Mouse (Mus musculus): ENCODE measurements at regions not wholly inside any gene's neighbourhood (a gene's known extent, or its start where the extent isn't known, plus 50 kb on each side); places are given as distances from the start of the nearest gene placed in this dataset.

DNA sequence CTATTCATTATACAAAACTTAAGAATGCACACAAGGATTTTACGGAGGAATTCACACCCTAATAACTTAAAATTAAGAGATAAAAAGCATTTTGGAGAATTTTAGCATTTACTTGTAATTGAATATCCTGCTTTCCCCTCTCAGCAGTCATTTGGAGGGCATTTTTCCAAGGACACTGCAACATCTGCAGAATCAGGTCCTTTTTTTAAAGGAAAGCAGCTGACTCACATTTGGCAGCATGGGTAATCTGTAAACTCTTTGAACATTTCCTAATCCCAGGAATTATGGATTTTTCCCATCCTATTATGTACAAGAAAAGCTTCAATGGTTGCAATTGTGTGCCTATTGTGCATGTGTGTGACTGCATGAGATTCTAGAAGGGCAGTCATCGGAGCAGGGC, 112.0 kb downstream of the Gm19410 start:
- DNase-seq = no peak

- no peak for DNase-seq
These were observed 116.2 kb downstream of the Gm19410 start for GRCm38 (mm10) chr8:35881810-35882209.

DNA sequence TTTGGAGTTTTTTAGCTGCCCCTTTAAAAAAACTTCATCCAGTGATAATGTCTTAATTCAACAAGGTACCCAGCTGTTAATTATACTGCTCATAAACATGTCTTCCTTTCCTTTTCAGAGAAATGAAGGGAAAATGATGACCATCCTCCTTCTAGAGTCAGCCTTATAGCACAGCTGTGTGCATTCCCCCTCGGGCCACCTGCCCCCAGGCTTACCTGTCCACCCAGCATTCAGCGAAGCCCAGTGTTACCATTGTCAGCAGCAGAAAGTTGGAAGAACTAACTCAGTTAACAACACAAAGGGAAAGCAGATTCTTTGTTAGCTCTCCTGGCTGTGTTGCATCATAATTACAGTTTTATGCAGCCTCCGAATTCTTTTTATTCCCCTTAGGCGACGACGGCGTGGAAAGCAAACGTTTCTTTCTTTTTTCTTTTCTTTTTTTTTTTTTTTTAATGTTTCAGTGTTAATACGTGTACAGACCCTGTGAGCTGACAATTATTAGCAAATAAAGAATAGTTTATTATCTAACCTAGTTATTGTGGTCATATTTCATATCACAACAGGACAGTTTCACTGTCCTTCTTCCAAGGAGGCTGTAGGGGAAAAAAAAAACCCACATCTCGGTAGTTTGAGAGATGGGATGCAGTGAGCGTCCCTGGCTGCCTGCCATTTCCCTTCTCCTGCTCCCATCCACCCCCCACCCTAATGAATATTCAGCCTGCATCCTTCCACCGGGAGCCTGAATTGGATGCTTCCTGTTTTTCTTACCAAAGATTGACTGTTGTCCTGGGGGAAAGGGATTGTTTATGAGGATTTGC, 117.3 kb downstream of the Gm19410 start:
- peak; percentile 62 for DNase-seq

DNA sequence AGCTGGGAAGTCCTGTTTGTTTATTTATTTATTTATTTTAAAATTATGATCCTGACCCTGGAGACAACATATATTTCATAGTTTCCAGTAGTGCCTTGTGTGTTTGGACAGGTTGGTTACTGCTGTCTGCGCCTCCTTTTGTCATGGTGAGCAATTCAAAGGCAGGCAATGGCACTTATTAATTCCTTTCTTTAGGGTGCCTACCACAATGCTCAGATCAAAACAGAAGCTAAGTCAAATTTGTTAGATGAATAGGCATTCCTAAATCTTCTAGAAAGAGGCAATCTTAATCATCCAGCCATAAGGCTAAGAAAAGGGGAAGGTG, 117.8 kb downstream of the Gm19410 start:
- DNase-seq = no peak

- DNase-seq = no peak
These were observed 119.0 kb downstream of the Gm19410 start for GRCm38 (mm10) chr8:35884545-35884944.

DNA sequence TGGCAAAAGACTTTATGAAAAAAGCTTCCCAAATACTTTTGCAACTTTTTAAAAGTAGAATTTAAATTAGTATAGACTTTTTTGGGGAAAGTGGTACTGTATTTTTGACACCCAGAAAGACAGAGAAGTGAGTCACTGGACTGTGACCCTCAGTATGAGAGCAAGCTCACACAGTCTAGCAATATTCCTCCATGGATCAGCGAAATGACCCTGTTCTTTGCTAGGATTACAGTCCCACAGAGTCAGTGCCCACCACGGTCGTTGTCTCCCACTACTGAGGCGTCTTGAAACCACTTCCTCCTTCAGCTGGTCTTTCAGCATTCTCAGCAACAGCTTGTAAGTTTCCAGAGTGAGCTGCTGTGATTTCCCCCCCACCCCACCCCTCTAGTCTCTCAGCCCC, 124.5 kb downstream of the Gm19410 start:
- no peak for DNase-seq

DNA sequence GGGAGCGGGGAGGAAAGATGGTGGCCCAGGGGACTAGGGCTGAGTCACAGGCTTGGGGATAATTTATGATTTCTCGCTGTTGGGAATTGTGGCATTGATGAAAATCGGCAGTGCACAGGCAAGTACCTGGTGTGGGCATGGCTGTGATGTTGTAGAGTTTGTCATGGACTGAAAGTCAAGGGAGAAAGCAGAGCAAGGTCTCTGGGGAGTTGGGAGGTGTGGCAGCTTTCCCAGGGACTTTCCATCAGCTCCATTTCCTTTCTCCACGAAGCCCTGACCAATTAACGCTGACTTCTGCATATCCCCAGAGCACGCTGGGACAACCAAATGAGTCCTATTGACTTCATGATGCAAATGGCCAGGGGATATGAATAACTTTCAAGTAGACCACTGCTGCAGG, 126.2 kb downstream of the Gm19410 start:
- peak; percentile 22 for DNase-seq

DNA sequence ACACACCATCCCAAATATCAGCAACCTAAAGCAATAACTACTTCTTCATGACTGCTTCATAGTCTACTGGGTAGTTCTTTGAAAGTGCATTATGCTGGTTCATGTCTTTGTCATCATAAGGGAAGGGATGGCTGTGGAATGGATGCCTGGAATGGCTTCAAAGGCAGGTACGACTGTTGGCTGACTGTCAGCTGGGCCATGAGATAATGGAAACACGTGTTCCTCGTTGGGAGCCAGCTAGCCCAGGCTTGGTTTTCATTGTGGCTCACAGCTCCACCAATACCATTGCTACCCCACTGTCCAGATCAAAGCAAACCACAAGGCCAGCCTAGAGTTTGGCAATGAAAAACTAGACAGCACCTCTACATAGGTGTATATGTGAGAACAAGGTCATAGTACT, 132.9 kb downstream of the Gm19410 start:
- no peak for DNase-seq

GRCm38 (mm10) chr8:35901490-35901889, 135.9 kb downstream of the Gm19410 start:
- DNase-seq = no peak

DNA sequence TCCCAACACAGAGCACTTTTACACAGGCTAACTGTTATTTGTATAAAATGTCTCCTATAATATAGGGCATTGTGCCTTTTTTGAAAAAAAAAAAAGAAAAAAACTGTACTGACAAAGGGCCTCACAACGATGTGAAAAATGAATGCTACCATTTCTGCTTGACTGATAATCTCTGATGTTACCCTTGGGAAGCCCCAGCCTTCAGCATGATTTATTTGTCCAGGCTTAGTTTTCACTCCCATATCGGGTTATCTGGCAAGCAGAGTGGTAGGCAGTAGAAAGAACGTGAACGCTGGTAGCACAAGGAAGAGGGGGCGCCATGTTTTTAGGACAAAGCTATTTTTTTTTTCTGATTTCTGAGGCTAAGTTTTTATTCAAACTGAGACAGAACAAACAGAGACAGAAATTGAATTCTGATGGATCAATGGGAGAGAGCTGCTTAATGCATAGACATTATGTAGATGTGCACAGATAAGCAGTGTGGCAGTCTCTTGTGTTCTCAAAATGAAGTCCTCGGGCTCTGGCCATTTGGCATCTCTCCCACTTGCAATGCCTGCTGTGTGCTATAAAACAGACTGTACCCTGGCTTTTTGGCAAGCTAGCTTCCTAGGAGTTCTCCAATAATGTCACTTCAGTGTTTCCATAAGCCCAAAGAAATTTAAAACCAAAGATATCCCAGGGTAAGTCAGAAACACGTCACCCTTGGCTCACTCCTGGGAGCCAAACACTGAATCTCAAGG, 139.3 kb downstream of the Gm19410 start:
- no peak for DNase-seq

DNA sequence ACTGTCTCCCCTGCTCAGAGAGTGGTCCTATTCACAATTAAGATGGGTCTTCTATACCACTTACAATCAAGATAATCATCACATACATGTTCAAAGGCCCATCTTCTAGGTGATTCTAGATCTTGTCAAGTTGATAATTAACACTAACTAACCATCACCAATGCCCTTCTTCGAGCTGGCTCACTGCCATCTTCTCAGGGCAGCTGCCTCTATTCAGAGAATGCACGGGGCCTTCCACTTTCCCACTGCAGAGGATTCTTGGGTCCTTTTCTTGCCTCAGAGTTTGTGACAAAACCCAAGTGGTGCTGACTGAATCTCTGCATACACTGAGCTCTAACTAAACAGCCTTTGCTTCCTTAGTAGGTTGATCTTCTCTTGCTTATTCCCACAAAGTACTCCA, 142.4 kb downstream of the Gm19410 start:
- DNase-seq = no peak

DNA sequence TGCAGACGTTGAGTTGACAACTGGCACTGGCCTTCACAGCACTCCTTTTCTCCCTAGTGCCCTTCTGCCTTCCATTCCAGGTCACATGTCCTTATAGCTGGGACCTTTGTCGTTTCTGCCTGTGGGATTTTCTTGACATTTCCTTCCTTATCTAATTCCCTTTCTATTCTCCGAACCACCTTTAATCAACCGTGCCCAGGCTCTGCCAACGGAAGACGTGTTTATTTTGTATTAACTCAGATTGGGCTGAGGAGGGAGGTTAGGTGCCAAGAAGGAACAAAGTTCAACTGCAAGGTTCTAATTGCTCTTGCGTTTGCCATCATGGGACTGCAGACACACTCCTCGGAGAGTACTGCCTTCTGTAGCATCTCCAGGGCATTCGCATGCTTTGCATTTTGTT, 146.7 kb downstream of the Gm19410 start:
- no peak for DNase-seq

DNA sequence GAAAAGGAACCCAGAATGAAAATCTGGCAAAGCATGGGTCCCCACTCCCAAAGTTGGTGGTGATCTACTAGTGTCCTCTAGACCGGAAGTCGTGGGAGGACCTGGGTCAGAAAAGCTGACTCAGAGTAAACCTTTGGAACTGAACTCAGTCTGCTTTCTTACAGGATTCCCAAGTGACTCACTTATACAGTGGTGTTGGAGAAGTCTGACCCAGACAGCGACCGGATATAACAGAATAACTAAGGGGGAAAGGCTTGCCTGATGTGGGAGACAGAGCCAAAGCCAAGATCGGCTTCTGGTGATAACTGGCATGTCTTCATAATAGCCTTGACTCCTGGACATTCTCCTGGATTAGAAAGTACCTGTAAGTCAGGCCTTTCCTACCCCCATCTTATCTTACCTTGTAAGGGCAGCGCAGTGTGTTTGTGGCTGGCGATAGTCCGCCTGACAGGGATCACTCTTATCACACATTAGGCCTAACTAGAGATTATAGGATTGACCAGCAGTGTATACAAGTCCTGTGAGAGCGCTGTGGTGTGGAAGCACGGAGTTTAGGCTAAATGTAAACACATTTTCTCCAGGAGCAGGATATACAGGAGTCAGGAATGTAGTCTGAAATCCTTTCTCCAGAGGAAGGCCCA, 150.4 kb downstream of the Gm19410 start:
- no peak for DNase-seq

DNA sequence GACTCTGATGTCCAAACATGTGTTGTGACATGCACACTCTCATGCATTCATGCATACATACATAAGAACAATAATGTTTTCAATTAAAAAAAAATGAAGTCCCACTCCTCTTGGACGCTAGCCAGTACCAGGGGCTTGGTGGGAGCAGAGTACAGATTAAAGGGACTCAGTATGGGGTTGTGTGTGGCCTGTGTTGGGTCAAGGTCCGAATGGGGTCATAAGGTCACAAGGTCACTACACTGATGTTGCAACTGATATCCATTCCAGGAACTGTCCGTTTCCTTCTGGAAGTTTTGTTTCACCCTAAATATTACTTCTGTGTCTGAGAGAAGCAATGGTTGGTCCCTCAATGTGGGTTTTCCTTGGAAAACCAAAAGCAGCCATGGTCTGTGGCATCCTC, 152.0 kb downstream of the Gm19410 start:
- DNase-seq = no peak

DNA sequence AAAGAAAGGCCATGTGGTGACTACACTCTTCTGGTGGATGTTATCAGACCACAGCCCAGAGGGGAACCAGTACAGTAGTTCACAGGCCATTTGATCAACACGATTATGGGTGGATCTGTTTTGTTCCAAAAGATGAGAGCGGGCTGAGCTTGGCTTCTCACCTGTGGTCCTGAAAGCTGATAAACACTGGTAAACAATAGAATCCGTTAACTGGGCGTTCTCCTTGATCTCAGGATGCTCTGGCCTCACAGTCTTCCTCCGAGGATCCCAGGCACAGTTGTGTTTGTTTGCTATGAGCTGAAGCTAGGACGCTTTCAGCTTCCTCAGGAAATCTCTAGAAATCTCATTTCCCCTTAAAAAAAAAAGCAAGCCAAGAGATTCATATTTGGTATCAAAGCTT, 153.9 kb downstream of the Gm19410 start:
- DNase-seq = no peak

DNA sequence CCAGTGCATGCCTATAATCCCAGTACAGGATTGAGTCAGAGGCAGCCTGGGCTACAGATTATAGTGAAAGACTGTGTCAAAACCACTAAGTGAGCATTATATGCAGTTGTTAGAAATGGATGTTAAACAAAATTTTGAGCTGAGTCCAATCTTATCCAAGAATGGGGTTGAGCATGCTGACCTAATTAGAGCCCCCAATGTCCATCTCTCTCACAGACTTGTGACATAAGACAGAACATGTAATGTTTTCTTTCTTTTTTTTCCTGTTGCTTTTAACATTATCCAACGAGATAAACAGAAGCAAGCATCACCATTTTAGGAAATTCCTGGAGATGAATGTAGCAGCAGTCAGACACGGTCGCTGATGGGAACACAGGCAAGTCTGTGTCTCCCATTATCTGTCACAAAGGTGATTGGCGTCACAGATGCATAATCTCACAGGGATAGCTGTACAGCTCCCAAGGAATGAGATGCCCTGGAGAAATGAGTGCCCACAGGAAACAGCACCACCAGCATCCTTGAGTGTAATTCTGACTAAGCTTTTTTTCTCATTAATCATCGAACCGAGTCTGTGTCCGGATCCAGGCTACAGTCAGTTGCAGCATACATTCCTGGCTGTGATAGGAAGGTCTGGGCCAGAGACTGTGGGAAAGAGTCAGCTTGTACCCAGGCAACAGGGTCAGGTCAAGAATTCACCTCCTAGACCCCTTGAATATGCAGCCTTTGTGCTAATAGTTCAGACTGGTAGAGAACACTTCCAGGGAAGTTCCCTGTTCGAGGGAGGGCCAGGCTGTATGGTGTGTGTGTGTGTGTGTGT, 154.5 kb downstream of the Gm19410 start:
- DNase-seq = peak; percentile 48

GRCm38 (mm10) chr8:35924026-35924425, 158.4 kb downstream of the Gm19410 start:
- DNase-seq = no peak

GRCm38 (mm10) chr8:35927408-35927871, 161.8 kb downstream of the Gm19410 start:
- no peak for DNase-seq

GRCm38 (mm10) chr8:35930291-35930690, 164.7 kb downstream of the Gm19410 start:
- DNase-seq = no peak

DNA sequence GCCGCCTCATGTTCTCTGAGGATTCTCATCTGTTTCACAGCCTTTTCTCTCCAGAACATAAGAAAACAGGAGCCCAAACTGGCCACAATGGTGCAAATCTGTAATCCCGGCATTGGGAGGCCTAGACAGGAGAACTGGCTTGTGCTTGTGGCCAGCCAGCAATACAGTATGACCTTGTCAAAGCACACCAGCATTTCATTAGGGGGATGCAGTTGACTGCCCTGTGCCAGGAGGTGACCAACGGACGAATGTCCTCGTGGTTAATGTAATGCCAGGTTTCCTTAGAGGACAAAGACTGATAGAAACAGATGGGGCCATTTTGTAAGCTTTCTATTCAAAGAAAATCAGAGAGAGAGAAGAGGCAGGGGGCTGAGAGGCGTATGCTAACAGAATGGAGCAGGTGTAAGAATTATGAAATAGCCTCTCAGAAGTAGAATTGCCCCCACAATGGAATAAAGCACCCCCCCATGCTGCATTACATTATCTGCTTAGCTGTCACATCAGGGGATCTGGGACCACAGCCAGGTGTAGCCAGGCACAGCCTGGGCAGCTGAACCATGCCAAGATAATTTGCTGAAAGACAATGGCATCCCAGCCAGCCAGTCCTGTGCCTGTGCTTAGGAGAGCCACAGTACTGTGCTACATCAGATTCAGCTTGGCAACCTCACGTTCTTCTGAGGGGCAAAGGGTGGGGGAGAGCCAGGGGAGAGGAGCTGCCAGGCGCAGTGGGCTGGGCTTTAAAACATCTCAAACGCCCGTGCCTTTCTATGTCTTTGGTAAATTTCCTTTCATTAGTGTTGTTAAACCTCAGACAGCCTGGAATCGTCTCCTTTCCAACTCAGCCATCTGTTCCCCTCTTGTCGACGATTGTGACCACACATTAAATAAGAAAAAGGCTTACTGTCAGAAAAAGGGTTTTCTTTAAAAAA, 167.9 kb downstream of the Gm19410 start:
- DNase-seq = no peak

- DNase-seq = no peak
These were observed 168.6 kb downstream of the Gm19410 start for GRCm38 (mm10) chr8:35934115-35934607.
